Mouse (Mus musculus) frontal cortex, postnatal 14 days (tissue): ENCODE data around the gene Dph3.

Experiments used
- DNase-seq, 2 experiments: peaks; one replicate each; pipeline ENCODE4 v3.0.0; 2022; ENCODE audit warnings: low spot score in 2 of 2

Dph3 gene

GRCm38 (mm10) chr14:32084761-32085485 lies 606 bp downstream of the Dph3 start, which contains the start of gene Oxnad1:
Gene Oxnad1 (plus strand): TSS chr14:32085374.
- no peak for DNase-seq

GRCm38 (mm10) chr14:32083466-32083865 lies 2.1 kb downstream of the Dph3 start:
- no peak for DNase-seq

- no peak for DNase-seq
Observed at GRCm38 (mm10) chr14:32082891-32083290, 2.6 kb downstream of the Dph3 start.

GRCm38 (mm10) chr14:32081026-32081425 lies 4.5 kb downstream of the Dph3 start:
- DNase-seq = no peak

- DNase-seq = peak in 1 of 2 experiments; percentile 53
Observed at GRCm38 (mm10) chr14:32076896-32077575, 8.5 kb downstream of the Dph3 start.

- no peak for DNase-seq
Observed at GRCm38 (mm10) chr14:32073901-32074300, 11.6 kb downstream of the Dph3 start.

GRCm38 (mm10) chr14:32073211-32073685 lies 12.3 kb downstream of the Dph3 start:
- peak; percentile 36 to 54 for DNase-seq

GRCm38 (mm10) chr14:32072807-32073206 lies 12.7 kb downstream of the Dph3 start:
- DNase-seq = no peak

GRCm38 (mm10) chr14:32061398-32061797 lies 24.1 kb downstream of the Dph3 start:
- no peak for DNase-seq

GRCm38 (mm10) chr14:32057664-32058063 lies 27.9 kb downstream of the Dph3 start:
- DNase-seq = no peak

GRCm38 (mm10) chr14:32056675-32057074 lies 28.9 kb downstream of the Dph3 start:
- DNase-seq = no peak

GRCm38 (mm10) chr14:32055781-32056180 lies 29.7 kb downstream of the Dph3 start:
- DNase-seq = no peak

- no peak for DNase-seq
Observed at GRCm38 (mm10) chr14:32054788-32055187, 30.7 kb downstream of the Dph3 start.

GRCm38 (mm10) chr14:32053895-32054294 lies 31.6 kb downstream of the Dph3 start:
- no peak for DNase-seq

GRCm38 (mm10) chr14:32050171-32050570 lies 35.4 kb downstream of the Dph3 start:
- DNase-seq = no peak

- no peak for DNase-seq
Observed at GRCm38 (mm10) chr14:32046357-32046756, 39.2 kb downstream of the Dph3 start.

- DNase-seq = no peak
Observed at GRCm38 (mm10) chr14:32042108-32042507, 43.4 kb downstream of the Dph3 start.

- DNase-seq = no peak
Observed at GRCm38 (mm10) chr14:32037661-32038252, 47.8 kb downstream of the Dph3 start.

GRCm38 (mm10) chr14:32036482-32036881 lies 49.0 kb downstream of the Dph3 start:
- DNase-seq = no peak

- DNase-seq = peak; percentile 62 to 67
Observed at GRCm38 (mm10) chr14:32032522-32032921, 53.0 kb downstream of the Dph3 start.
